In genomic region chr13:24615921-24616565, GRCm38 (mm10) we compare ENCODE assay signal across 10 mouse cellular contexts. TPM values are rescaled to one million over a fixed set of nuclear protein-coding genes. Genes with fewer than 3 reads are reported as not detected.
DNase-seq lines count a peak whose midpoint lies in the region; ATAC-seq and TF ChIP-seq lines count a peak whose summit lies in the region.
"Had no signal": no experiment of that assay in that cellular context is flagged by ENCODE, and none has a peak within 500 bp of the region (broad histone marks: within the 10 kb centered on the region; RNA-seq: fewer than 3 reads in every experiment).

No protein-coding gene starts in this region.

- no peak overlapping the region for H3K4me2 ChIP-seq in forebrain, embryonic 13.5 days
- H3K4me2 ChIP-seq: limb, embryonic 15.5 days; stomach, embryonic 15.5 days had no signal

- TF ChIP-seq POLR2A in lung, adult 2 months (IDR thresholded peaks at IDR 0.05; ENCODE audit: borderline replicate concordance, extremely low read depth, low read depth, low read length), result no peak

- ATAC-seq in forebrain, embryonic 13.5 days, result no peak

- DNase-seq in adrenal gland, adult 18-20 months (ENCODE audit: low spot score in 2 of 2), result peak; percentile 22 to 52
- no peak for DNase-seq in adrenal gland, postnatal 4 days (ENCODE audit: low spot score in 2 of 2)
- DNase-seq in lung, adult 2 months, result no peak
- no peak for DNase-seq in lung, postnatal 25 days (ENCODE audit: low spot score)
- peak; percentile 47 for DNase-seq in embryo, embryonic 11 days
- peak; percentile 83 for DNase-seq in naive thymus-derived CD4-positive, alpha-beta T cell, adult 2 months (ENCODE audit: low read depth)
- no peak for DNase-seq in frontal cortex, adult 2 months (ENCODE audit: extremely low spot score in 1 of 2, low spot score in 1 of 2)

- no peak overlapping the region for H3K4me3 ChIP-seq in lung, adult 2 months (replicated peaks; ENCODE audit: extremely low read depth, low read depth, low read length)
- no peak overlapping the region for H3K4me3 ChIP-seq in forebrain, embryonic 13.5 days
- H3K4me3 ChIP-seq: limb, embryonic 15.5 days; stomach, embryonic 15.5 days had no signal

- H3K36me3 ChIP-seq in forebrain, embryonic 13.5 days (ENCODE audit: poor library complexity, severe bottlenecking), result no peaks in the 10 kb centered on the region
- H3K36me3 ChIP-seq: limb, embryonic 15.5 days; stomach, embryonic 15.5 days had no signal

- H3K9ac ChIP-seq in forebrain, embryonic 13.5 days, result no peak overlapping the region
- H3K9ac ChIP-seq: limb, embryonic 15.5 days; stomach, embryonic 15.5 days had no signal

- no peak overlapping the region for H3K27ac ChIP-seq in forebrain, embryonic 13.5 days
- H3K27ac ChIP-seq: limb, embryonic 15.5 days; stomach, embryonic 15.5 days had no signal

- no peaks in the 10 kb centered on the region for H3K27me3 ChIP-seq in forebrain, embryonic 13.5 days
- H3K27me3 ChIP-seq: limb, embryonic 15.5 days; stomach, embryonic 15.5 days had no signal

- no peaks in the 10 kb centered on the region for H3K9me3 ChIP-seq in forebrain, embryonic 13.5 days (replicated peaks)
- H3K9me3 ChIP-seq: limb, embryonic 15.5 days; stomach, embryonic 15.5 days had no signal

- peaks cover 11% of the 10 kb centered on the region for H3K4me1 ChIP-seq in lung, adult 2 months (ENCODE audit: control insufficient read depth, insufficient read depth, low read length)
- H3K4me1 ChIP-seq in forebrain, embryonic 13.5 days, result peaks cover 9% of the 10 kb centered on the region; the same call in 1 of the 2 replicates

- TF ChIP-seq CTCF in lung, adult 2 months (IDR thresholded peaks at IDR 0.05; ENCODE audit: insufficient read depth, low read length), result peak; percentile 74

- 58% methylated on average over 9 of the region's 9 CpGs for whole genome bisulfite sequencing in lung, adult 2 months
- 51% methylated on average over 9 of the region's 9 CpGs for WGBS in forebrain, embryonic 13.5 days

RNA-seq across cellular contexts. Expression of gene Ripor2, which starts 34.1 kb away (rescaled TPM):
- total RNA-seq in adrenal gland, adult 18-20 months (2021), result 1 to 10 TPM; 3.7 to 3.8 TPM
- total RNA-seq in adrenal gland, postnatal 4 days (2021), result 1 to 10 TPM; 9.1 to 9.7 TPM
- polyA plus RNA-seq in lung, adult 2 months (2012; rRNA removed), result 5.3 and 8.8 TPM in 2 replicates
- 28.2 and 33.2 TPM in 2 replicates for polyA plus RNA-seq in frontal cortex, adult 2 months (2012; rRNA removed)
- polyA plus RNA-seq in forebrain, embryonic 13.5 days (2015; fragmentation: Nextera tagmentation; extraction: Ambion mirVana), result 15.8 and 20.0 TPM in 2 replicates

Comparison
In these comparisons a context has a peak if more than half of its experiments do, and no peak if none do; other contexts are left out.
1. DNase-seq: peak in adrenal gland, adult 18-20 months (2 of 2), embryo, embryonic 11 days (single experiment) and naive thymus-derived CD4-positive, alpha-beta T cell, adult 2 months (single experiment); none in adrenal gland, postnatal 4 days (0 of 2), lung, adult 2 months (single experiment), lung, postnatal 25 days (single experiment) and frontal cortex, adult 2 months (0 of 2).